In genomic region chr7:81162345-81162744, GRCm38 (mm10) we compare ENCODE assay signal across 8 mouse cellular contexts. TPM values are rescaled to one million over a fixed set of nuclear protein-coding genes. Genes with fewer than 3 reads are reported as not detected.
DNase-seq lines count a peak whose midpoint lies in the region; ATAC-seq lines count a peak whose summit lies in the region.

No protein-coding gene starts in this region.

- 36% methylated on average over 4 of the region's 4 CpGs for WGBS in hindbrain, embryonic 11.5 days
- WGBS in hindbrain, embryonic 13.5 days, result 33% methylated on average over 4 of the region's 4 CpGs
- WGBS in kidney, embryonic 14.5 days, result 26% methylated on average over 4 of the region's 4 CpGs
- 41% methylated on average over 4 of the region's 4 CpGs for WGBS in neural tube, embryonic 11.5 days

- H3K36me3 ChIP-seq in hindbrain, embryonic 11.5 days (ENCODE audit: control insufficient read depth, insufficient read depth, low read length), result no peaks in the 10 kb centered on the region
- H3K36me3 ChIP-seq in hindbrain, embryonic 13.5 days, result no peaks in the 10 kb centered on the region
- no peaks in the 10 kb centered on the region for H3K36me3 ChIP-seq in kidney, embryonic 14.5 days (ENCODE audit: control insufficient read depth, insufficient read depth, low read length)
- no peaks in the 10 kb centered on the region for H3K36me3 ChIP-seq in neural tube, embryonic 11.5 days (ENCODE audit: control insufficient read depth, insufficient read depth, low read length)
- no peaks in the 10 kb centered on the region for H3K36me3 ChIP-seq in splenic B cell, adult 2 months (ENCODE audit: control insufficient read depth, insufficient read depth, low read length, poor library complexity, severe bottlenecking)

- no peak for ATAC-seq in hindbrain, embryonic 11.5 days (ENCODE audit: low FRiP score)
- no peak for ATAC-seq in hindbrain, embryonic 13.5 days (ENCODE audit: low FRiP score)
- ATAC-seq in kidney, embryonic 14.5 days (ENCODE audit: low FRiP score, low TSS enrichment), result 0 out of 2 replicates have a peak, but pooled peaks have one; percentile 32
- no peak for ATAC-seq in neural tube, embryonic 11.5 days (ENCODE audit: insufficient read depth, low FRiP score, low TSS enrichment)

- no peaks in the 10 kb centered on the region for H3K9me3 ChIP-seq in hindbrain, embryonic 11.5 days (ENCODE audit: control insufficient read depth, low read length)
- H3K9me3 ChIP-seq in hindbrain, embryonic 13.5 days, result no peaks in the 10 kb centered on the region
- H3K9me3 ChIP-seq in kidney, embryonic 14.5 days (ENCODE audit: control insufficient read depth, low read length), result no peaks in the 10 kb centered on the region
- H3K9me3 ChIP-seq in neural tube, embryonic 11.5 days (ENCODE audit: control insufficient read depth, low read length), result no peaks in the 10 kb centered on the region

- H3K9ac ChIP-seq in hindbrain, embryonic 11.5 days (ENCODE audit: low read depth, low read length), result no peak overlapping the region
- H3K9ac ChIP-seq in hindbrain, embryonic 13.5 days, result no peak overlapping the region
- H3K9ac ChIP-seq in kidney, embryonic 14.5 days (ENCODE audit: low read depth, low read length), result no peak overlapping the region
- no peak overlapping the region for H3K9ac ChIP-seq in neural tube, embryonic 11.5 days (ENCODE audit: low read length)

- no peaks in the 10 kb centered on the region for H3K4me1 ChIP-seq in hindbrain, embryonic 11.5 days (replicated peaks; ENCODE audit: control insufficient read depth, insufficient read depth, low read length)
- H3K4me1 ChIP-seq in hindbrain, embryonic 13.5 days (replicated peaks), result no peaks in the 10 kb centered on the region
- peaks cover 7% of the 10 kb centered on the region; the same call in 1 of the 2 replicates for H3K4me1 ChIP-seq in kidney, embryonic 14.5 days (ENCODE audit: control insufficient read depth, insufficient read depth, low read length)
- no peaks in the 10 kb centered on the region for H3K4me1 ChIP-seq in neural tube, embryonic 11.5 days (ENCODE audit: control insufficient read depth, insufficient read depth, low read length)

- no peaks in the 10 kb centered on the region for H3K27me3 ChIP-seq in hindbrain, embryonic 11.5 days (ENCODE audit: control insufficient read depth, insufficient read depth, low read length)
- no peaks in the 10 kb centered on the region for H3K27me3 ChIP-seq in hindbrain, embryonic 13.5 days
- H3K27me3 ChIP-seq in kidney, embryonic 14.5 days (ENCODE audit: control insufficient read depth, insufficient read depth, low read length), result no peaks in the 10 kb centered on the region
- H3K27me3 ChIP-seq in neural tube, embryonic 11.5 days (ENCODE audit: control insufficient read depth, insufficient read depth, low read length), result no peaks in the 10 kb centered on the region
- H3K27me3 ChIP-seq in splenic B cell, adult 2 months (ENCODE audit: control insufficient read depth, insufficient read depth, low read length, poor library complexity, severe bottlenecking), result no peaks in the 10 kb centered on the region

- H3K4me3 ChIP-seq in hindbrain, embryonic 11.5 days (ENCODE audit: low read depth, low read length), result no peak overlapping the region
- no peak overlapping the region for H3K4me3 ChIP-seq in hindbrain, embryonic 13.5 days
- no peak overlapping the region for H3K4me3 ChIP-seq in kidney, embryonic 14.5 days (ENCODE audit: low read length)
- no peak overlapping the region for H3K4me3 ChIP-seq in neural tube, embryonic 11.5 days (ENCODE audit: low read depth, low read length)

- H3K27ac ChIP-seq in hindbrain, embryonic 11.5 days (ENCODE audit: low read depth, low read length), result no peak overlapping the region
- no peak overlapping the region for H3K27ac ChIP-seq in hindbrain, embryonic 13.5 days
- H3K27ac ChIP-seq in kidney, embryonic 14.5 days (ENCODE audit: low read depth, low read length), result no peak overlapping the region
- no peak overlapping the region for H3K27ac ChIP-seq in neural tube, embryonic 11.5 days (ENCODE audit: low read depth, low read length)

- no peak overlapping the region for H3K4me2 ChIP-seq in hindbrain, embryonic 11.5 days (replicated peaks; ENCODE audit: low read depth, low read length)
- H3K4me2 ChIP-seq in hindbrain, embryonic 13.5 days, result no peak overlapping the region
- no peak overlapping the region for H3K4me2 ChIP-seq in kidney, embryonic 14.5 days (replicated peaks; ENCODE audit: low read depth, low read length)
- H3K4me2 ChIP-seq in neural tube, embryonic 11.5 days (ENCODE audit: low read depth), result no peak overlapping the region

- peak; percentile 88 for DNase-seq in hindbrain, embryonic 11.5 days (ENCODE audit: low spot score)
- peak; percentile 37 for DNase-seq in cerebellum, adult 11-12 months
- DNase-seq in frontal cortex, postnatal 25 days (ENCODE audit: low spot score in 2 of 2), result peak; percentile 69 to 71
- DNase-seq in liver, result peak; percentile 78
- DNase-seq in neural tube, embryonic 11.5 days (ENCODE audit: low spot score), result peak; percentile 76
- peak; percentile 86 for DNase-seq in splenic B cell, adult 2 months (ENCODE audit: low read depth, low spot score)

RNA-seq across cellular contexts. Expression of gene Slc28a1, which starts 47.7 kb away (rescaled TPM):
- polyA plus RNA-seq in hindbrain, embryonic 11.5 days (2014; fragmentation: Nextera tagmentation; extraction: Ambion mirVana), result 0.06 TPM in 1 of 2 replicates, not detected in the other
- polyA plus RNA-seq in hindbrain, embryonic 13.5 days (2015; fragmentation: Nextera tagmentation; extraction: Ambion mirVana), result not detected in 2 replicates
- 0.41 TPM in 1 of 2 replicates, not detected in the other for polyA plus RNA-seq in kidney, embryonic 14.5 days (2014; fragmentation: Nextera tagmentation; extraction: Ambion mirVana)
- not detected in 2 replicates for polyA plus RNA-seq in neural tube, embryonic 11.5 days (2014; fragmentation: Nextera tagmentation; extraction: Ambion mirVana)

RNA-seq across cellular contexts. Expression of gene Pde8a, which starts 51.1 kb away (rescaled TPM):
- polyA plus RNA-seq in hindbrain, embryonic 11.5 days (2014; fragmentation: Nextera tagmentation; extraction: Ambion mirVana), result 2.5 and 3.3 TPM in 2 replicates
- polyA plus RNA-seq in hindbrain, embryonic 13.5 days (2015; fragmentation: Nextera tagmentation; extraction: Ambion mirVana), result 2.1 and 2.5 TPM in 2 replicates
- polyA plus RNA-seq in kidney, embryonic 14.5 days (2014; fragmentation: Nextera tagmentation; extraction: Ambion mirVana), result 4.0 and 7.6 TPM in 2 replicates
- 3.1 and 3.6 TPM in 2 replicates for polyA plus RNA-seq in neural tube, embryonic 11.5 days (2014; fragmentation: Nextera tagmentation; extraction: Ambion mirVana)

Comparison
In these comparisons a context has a peak if more than half of its experiments do, and no peak if none do; other contexts are left out.
1. DNase-seq: peak in every context shown above with its lines; median percentile 88 in hindbrain, embryonic 11.5 days; 86 in splenic B cell, adult 2 months; 78 in liver; 76 in neural tube, embryonic 11.5 days; 70 in frontal cortex, postnatal 25 days; 37 in cerebellum, adult 11-12 months.